In the genomic region with DNA sequence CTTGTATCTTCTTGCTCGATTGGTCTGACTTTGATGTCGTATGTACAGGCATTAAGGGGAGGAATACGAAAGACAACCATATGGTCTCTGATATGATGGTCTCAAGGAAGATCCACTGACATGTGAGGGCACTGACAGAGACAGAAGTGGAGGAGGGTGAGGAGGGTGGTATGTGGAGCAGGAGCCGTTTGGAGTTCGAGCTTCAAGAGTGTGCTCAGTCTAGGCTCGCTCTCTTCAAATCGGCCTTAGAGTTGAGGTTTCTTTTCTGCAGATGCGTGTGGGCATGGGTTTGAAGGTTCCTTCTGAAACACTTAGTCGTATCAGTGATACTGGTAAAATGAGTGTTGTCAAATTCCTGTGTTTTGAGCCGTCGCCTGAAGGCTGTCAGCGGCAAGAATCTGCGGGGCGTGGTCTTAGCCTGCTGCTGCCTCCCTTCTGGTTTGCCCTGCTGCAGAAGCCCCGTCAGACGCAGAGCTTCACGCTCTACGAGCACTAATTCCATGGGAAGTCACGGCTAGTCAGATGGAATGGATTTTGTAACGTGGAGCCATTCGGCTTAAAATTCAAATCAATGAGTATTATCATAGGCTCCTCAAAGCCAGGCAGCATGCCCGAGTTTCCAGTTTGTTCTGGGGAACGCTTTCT, we compare ENCODE assay signal across 12 mouse cellular contexts. TPM values are rescaled to one million over a fixed set of nuclear protein-coding genes. Genes with fewer than 3 reads are reported as not detected.
DNase-seq lines count a peak whose midpoint lies in the region; ATAC-seq and TF ChIP-seq lines count a peak whose summit lies in the region.
"Had no signal": no experiment of that assay in that cellular context is flagged by ENCODE, and none has a peak within 500 bp of the region (broad histone marks: within the 10 kb centered on the region; RNA-seq: fewer than 3 reads in every experiment).

No protein-coding gene starts in this region.

- TF ChIP-seq EP300 in heart, adult 2 months (IDR thresholded peaks at IDR 0.05; ENCODE audit: insufficient read depth, low read depth, low read length): no peak

- WGBS in heart, embryonic 15.5 days: 33% methylated on average over 23 of the region's 23 CpGs
- 40% methylated on average over 23 of the region's 23 CpGs for WGBS in heart, adult 2 months
- 58% methylated on average over 23 of the region's 23 CpGs for WGBS in hindbrain, embryonic 11.5 days
- 28% methylated on average over 23 of the region's 23 CpGs for WGBS in midbrain, embryonic 14.5 days

- H3K4me1 ChIP-seq in heart, embryonic 15.5 days (replicated peaks): 0 out of 2 replicates have a peak, but pooled peaks cover 5% of the 10 kb centered on the region
- H3K4me1 ChIP-seq in heart, adult 2 months (ENCODE audit: control insufficient read depth, insufficient read depth, low read length): no peaks in the 10 kb centered on the region
- H3K4me1 ChIP-seq in hindbrain, embryonic 11.5 days (replicated peaks; ENCODE audit: control insufficient read depth, insufficient read depth, low read length): no peaks in the 10 kb centered on the region
- 0 out of 2 replicates have a peak, but pooled peaks cover 4% of the 10 kb centered on the region for H3K4me1 ChIP-seq in midbrain, embryonic 14.5 days (ENCODE audit: control insufficient read depth, insufficient read depth, low read length)

- ATAC-seq in heart, embryonic 15.5 days (replicated peaks; ENCODE audit: insufficient number of reproducible peaks, insufficient read depth, low FRiP score, low read depth): no peak
- ATAC-seq in hindbrain, embryonic 11.5 days (ENCODE audit: low FRiP score): no peak
- ATAC-seq in midbrain, embryonic 14.5 days (ENCODE audit: low FRiP score, low TSS enrichment): no peak
- no peak for ATAC-seq in monocyte, adult 5-6 weeks (replicated peaks; ENCODE audit: insufficient number of reproducible peaks, low FRiP score, low TSS enrichment, poor library complexity, severe bottlenecking)
- ATAC-seq in frontal cortex, adult (ENCODE audit: low TSS enrichment): no peak

- no peaks in the 10 kb centered on the region for H3K79me2 ChIP-seq in heart, adult 2 months (replicated peaks; ENCODE audit: control insufficient read depth, insufficient read depth, low read length)

- H3K36me3 ChIP-seq in heart, embryonic 15.5 days: no peaks in the 10 kb centered on the region
- H3K36me3 ChIP-seq in heart, adult 2 months (ENCODE audit: control insufficient read depth, insufficient read depth, low read length): no peaks in the 10 kb centered on the region
- H3K36me3 ChIP-seq in hindbrain, embryonic 11.5 days (ENCODE audit: control insufficient read depth, insufficient read depth, low read length): no peaks in the 10 kb centered on the region
- H3K36me3 ChIP-seq in midbrain, embryonic 14.5 days (ENCODE audit: control insufficient read depth, insufficient read depth, low read length): no peaks in the 10 kb centered on the region

- H3K4me2 ChIP-seq in heart, embryonic 15.5 days: peak overlapping the region; percentile 57
- no peak overlapping the region for H3K4me2 ChIP-seq in hindbrain, embryonic 11.5 days (replicated peaks; ENCODE audit: low read depth, low read length)
- H3K4me2 ChIP-seq in midbrain, embryonic 14.5 days (ENCODE audit: low read length): peak overlapping the region; percentile 33

- H3K27me3 ChIP-seq in heart, embryonic 15.5 days: 0 out of 2 replicates have a peak, but pooled peaks cover 7% of the 10 kb centered on the region
- H3K27me3 ChIP-seq in heart, adult 2 months (ENCODE audit: control insufficient read depth, insufficient read depth, low read length): no peaks in the 10 kb centered on the region
- H3K27me3 ChIP-seq in hindbrain, embryonic 11.5 days (ENCODE audit: control insufficient read depth, insufficient read depth, low read length): no peaks in the 10 kb centered on the region
- no peaks in the 10 kb centered on the region for H3K27me3 ChIP-seq in midbrain, embryonic 14.5 days (ENCODE audit: control insufficient read depth, insufficient read depth, low read length)

- intact Hi-C loops in heart, adult 2 months (cut with DNase I): no loop called here

- H3K9me3 ChIP-seq in heart, embryonic 15.5 days (replicated peaks): no peaks in the 10 kb centered on the region
- H3K9me3 ChIP-seq in hindbrain, embryonic 11.5 days (ENCODE audit: control insufficient read depth, low read length): no peaks in the 10 kb centered on the region
- no peaks in the 10 kb centered on the region for H3K9me3 ChIP-seq in midbrain, embryonic 14.5 days (ENCODE audit: control insufficient read depth, low read length)

- no peak for TF ChIP-seq POLR2A in heart, adult 2 months (IDR thresholded peaks at IDR 0.05; ENCODE audit: insufficient read depth, low read depth, low read length)

- DNase-seq in heart, adult 2 months: no peak
- peak; percentile 28 for DNase-seq in embryo, embryonic 10.5 days (ENCODE audit: low spot score)
- DNase-seq in hindbrain, embryonic 11.5 days (ENCODE audit: low spot score): peak; percentile 34
- DNase-seq in midbrain, embryonic 14.5 days: peak; percentile 73
- no peak for DNase-seq in c-Kit-positive CD71-positive TER-119-positive erythroid progenitor cells, embryonic 14.5 days (ENCODE audit: low spot score)
- DNase-seq: kidney, adult 2 months; thymus, adult 2 months had no signal

- peak overlapping the region; percentile 1; the same call in 1 of the 2 replicates for H3K9ac ChIP-seq in heart, embryonic 15.5 days
- H3K9ac ChIP-seq in heart, adult 2 months (ENCODE audit: low read depth, low read length): no peak overlapping the region
- no peak overlapping the region for H3K9ac ChIP-seq in hindbrain, embryonic 11.5 days (ENCODE audit: low read depth, low read length)
- H3K9ac ChIP-seq in midbrain, embryonic 14.5 days (replicated peaks; ENCODE audit: low read length): no peak overlapping the region
- H3K9ac ChIP-seq: liver, embryonic 14.5 days had no signal

- H3K27ac ChIP-seq in heart, embryonic 15.5 days: no peak overlapping the region
- no peak overlapping the region for H3K27ac ChIP-seq in heart, adult 2 months
- no peak overlapping the region for H3K27ac ChIP-seq in hindbrain, embryonic 11.5 days (ENCODE audit: low read depth, low read length)
- H3K27ac ChIP-seq in midbrain, embryonic 14.5 days (replicated peaks; ENCODE audit: low read depth, low read length): no peak overlapping the region
- H3K27ac ChIP-seq: liver, embryonic 14.5 days had no signal

- no peak for TF ChIP-seq CTCF in heart, adult 2 months (IDR thresholded peaks at IDR 0.05)

- peak overlapping the region; percentile 35 for H3K4me3 ChIP-seq in heart, embryonic 15.5 days
- H3K4me3 ChIP-seq in heart, adult 2 months: no peak overlapping the region
- no peak overlapping the region for H3K4me3 ChIP-seq in hindbrain, embryonic 11.5 days (ENCODE audit: low read depth, low read length)
- no peak overlapping the region for H3K4me3 ChIP-seq in midbrain, embryonic 14.5 days (replicated peaks; ENCODE audit: low read depth, low read length)
- H3K4me3 ChIP-seq: erythroblast, embryonic 14.5 days had no signal

RNA-seq across cellular contexts. Expression of a gene that starts 9.5 kb away (rescaled TPM):
- polyA plus RNA-seq in heart, embryonic 15.5 days (2015; fragmentation: Nextera tagmentation; extraction: Ambion mirVana): 0.09 TPM in 1 of 2 replicates, not detected in the other
- total RNA-seq in heart, adult 2 months (2021): 1 to 10 TPM; 1.9 to 2.1 TPM
- polyA plus RNA-seq in heart, adult 2 months (2012; rRNA removed): 0.02 TPM in 1 of 2 replicates, not detected in the other
- 0.36 and 0.37 TPM in 2 replicates for polyA plus RNA-seq in hindbrain, embryonic 11.5 days (2014; fragmentation: Nextera tagmentation; extraction: Ambion mirVana)
- polyA plus RNA-seq in midbrain, embryonic 14.5 days (2014; fragmentation: Nextera tagmentation; extraction: Ambion mirVana): 0.47 and 0.89 TPM in 2 replicates
- total RNA-seq in monocyte, adult 5-6 weeks (2017): not detected in 3 replicates
- polyA plus RNA-seq: erythroblast, embryonic 14.5 days; liver, embryonic 14.5 days had no signal

RNA-seq across cellular contexts. Expression of a gene that starts 27.8 kb away (rescaled TPM):
- polyA plus RNA-seq in heart, embryonic 15.5 days (2015; fragmentation: Nextera tagmentation; extraction: Ambion mirVana): 17.4 and 20.7 TPM in 2 replicates
- total RNA-seq in heart, adult 2 months (2021): 10 to 100 TPM in 1 of 2 experiments, 1 to 10 TPM in 1; 8.5 to 11.7 TPM
- polyA plus RNA-seq in heart, adult 2 months (2012; rRNA removed): 8.1 and 8.6 TPM in 2 replicates
- polyA plus RNA-seq in hindbrain, embryonic 11.5 days (2014; fragmentation: Nextera tagmentation; extraction: Ambion mirVana): 10.0 and 12.2 TPM in 2 replicates
- polyA plus RNA-seq in midbrain, embryonic 14.5 days (2014; fragmentation: Nextera tagmentation; extraction: Ambion mirVana): 3.4 and 5.2 TPM in 2 replicates
- total RNA-seq in monocyte, adult 5-6 weeks (2017): 27.6 to 28.1 TPM (median 28.1 TPM) in 3 replicates

RNA-seq across cellular contexts. Expression of a gene that starts 27.9 kb away (rescaled TPM):
- polyA plus RNA-seq in heart, embryonic 15.5 days (2015; fragmentation: Nextera tagmentation; extraction: Ambion mirVana): 0.08 and 0.24 TPM in 2 replicates
- total RNA-seq in heart, adult 2 months (2021): not detected
- 0.26 and 0.86 TPM in 2 replicates for polyA plus RNA-seq in heart, adult 2 months (2012; rRNA removed)
- polyA plus RNA-seq in hindbrain, embryonic 11.5 days (2014; fragmentation: Nextera tagmentation; extraction: Ambion mirVana): 0.54 and 2.1 TPM in 2 replicates
- 0.47 and 0.77 TPM in 2 replicates for polyA plus RNA-seq in midbrain, embryonic 14.5 days (2014; fragmentation: Nextera tagmentation; extraction: Ambion mirVana)
- total RNA-seq in monocyte, adult 5-6 weeks (2017): 0.19 to 1.3 TPM (median 0.19 TPM) in 3 replicates
- polyA plus RNA-seq: erythroblast, embryonic 14.5 days; kidney, adult 2 months had no signal

Comparison
In these comparisons a context has a peak if more than half of its experiments do, and no peak if none do; other contexts are left out.
1. DNase-seq: peak in embryo, embryonic 10.5 days (single experiment), hindbrain, embryonic 11.5 days (single experiment) and midbrain, embryonic 14.5 days (single experiment); none in heart, adult 2 months (0 of 2) and c-Kit-positive CD71-positive TER-119-positive erythroid progenitor cells, embryonic 14.5 days (single experiment).